Mouse (Mus musculus) midbrain, embryonic 11.5 days (tissue): ENCODE data around the gene Glrp1. TPM values are rescaled to one million over a fixed set of nuclear protein-coding genes. Genes with fewer than 3 reads are reported as not detected.

Experiments used
- ATAC-seq: fragments of 200-750 bp; cut with Nextera tagmentation; 2 replicates; pipeline ENCODE4 v1.8.0; 2017; ENCODE audit warnings: moderate TSS enrichment, moderate library complexity; ENCODE audit not compliant: low FRiP score
- DNase-seq: peaks from one replicate; pipeline ENCODE4 v3.0.0; 2015; ENCODE audit warnings: low spot score; ENCODE audit errors: missing footprints
- H3K27ac ChIP-seq: fragments of 300-500 bp; sonication (generic); 2 replicates; pipeline ENCODE4 v1.5.1; 2014; ENCODE audit warnings: low read depth, low read length
- H3K27me3 ChIP-seq: fragments of 300-500 bp; sonication (generic); 2 replicates; pipeline ENCODE4 v1.6.1; 2014; ENCODE audit warnings: mild to moderate bottlenecking, low read length, moderate library complexity, mixed read lengths; ENCODE audit not compliant: control insufficient read depth, insufficient read depth
- H3K36me3 ChIP-seq: fragments of 300-500 bp; sonication (generic); 2 replicates; pipeline ENCODE4 v1.6.1; 2014; ENCODE audit warnings: mild to moderate bottlenecking, low read length, moderate library complexity, mixed read lengths; ENCODE audit not compliant: control insufficient read depth, insufficient read depth
- H3K4me1 ChIP-seq: fragments of 300-500 bp; sonication (generic); 2 replicates; pipeline ENCODE4 v1.6.1; 2014; ENCODE audit warnings: low read length; ENCODE audit not compliant: control insufficient read depth, insufficient read depth
- H3K4me2 ChIP-seq: fragments of 300-500 bp; sonication (generic); 2 replicates; pipeline ENCODE4 v1.6.1; 2014; ENCODE audit warnings: mild to moderate bottlenecking, moderate library complexity
- H3K4me3 ChIP-seq: fragments of 300-500 bp; sonication (generic); 2 replicates; pipeline ENCODE4 v1.5.1; 2014; ENCODE audit warnings: low read depth, low read length
- H3K9ac ChIP-seq: fragments of 300-500 bp; sonication (generic); 2 replicates; pipeline ENCODE4 v1.6.1; 2014; ENCODE audit warnings: low read length
- H3K9me3 ChIP-seq: fragments of 300-500 bp; sonication (generic); 2 replicates; pipeline ENCODE4 v1.6.1; 2016; ENCODE audit warnings: low read length; ENCODE audit not compliant: control insufficient read depth
- WGBS: fragments of 180-500 bp; shearing (Covaris S2); extraction: QIAGEN DNeasy Blood & Tissue Kit; methylation state at CpG from one replicate; pipeline ENCODE4 v1.1.7; 2014; 5-methylcytosine and 5-hydroxymethylcytosine counted together
- polyA plus RNA-seq: library from polyadenylated mRNA; unstranded; fragments of >200 nt; fragmentation: Nextera tagmentation; extraction: Ambion mirVana; gene quantifications from 2 replicates; pipeline ENCODE4 v1.2.1, GENCODE M21; 2014

The Glrp1 gene
- polyA plus RNA-seq, 1 experiment from 2014 or later = not detected

DNA sequence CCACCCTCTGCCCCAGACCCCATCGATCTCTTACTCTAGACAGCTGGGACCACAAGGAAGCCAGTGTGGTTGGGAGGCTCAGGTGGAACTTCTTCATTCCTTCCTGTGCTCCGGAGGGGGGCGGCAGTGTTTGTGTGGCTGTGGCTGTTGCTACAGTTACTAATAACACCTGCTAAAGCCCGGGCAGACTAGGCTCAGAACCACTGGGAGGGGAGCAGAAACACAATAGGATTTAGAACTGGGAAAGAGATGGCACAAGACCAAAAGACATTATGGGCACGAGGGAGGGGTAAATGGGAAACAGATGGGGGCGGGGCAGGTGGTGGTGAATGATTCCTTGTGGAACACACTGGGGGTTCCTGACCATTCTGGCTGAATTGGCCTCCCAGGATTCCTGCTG is 47.4 kb downstream of the Glrp1 start:
- no peak for DNase-seq
- no peaks in the 10 kb centered on the region for H3K36me3 ChIP-seq
- no peak for ATAC-seq
- no peak overlapping the region for H3K9ac ChIP-seq
- H3K27ac ChIP-seq = no peak overlapping the region
- H3K9me3 ChIP-seq = no peaks in the 10 kb centered on the region
- WGBS = 39% methylated on average over 6 of the region's 6 CpGs
- H3K4me1 ChIP-seq = no peaks in the 10 kb centered on the region
- H3K4me3 ChIP-seq = no peak overlapping the region
- H3K27me3 ChIP-seq = no peaks in the 10 kb centered on the region
- no peak overlapping the region for H3K4me2 ChIP-seq

DNA sequence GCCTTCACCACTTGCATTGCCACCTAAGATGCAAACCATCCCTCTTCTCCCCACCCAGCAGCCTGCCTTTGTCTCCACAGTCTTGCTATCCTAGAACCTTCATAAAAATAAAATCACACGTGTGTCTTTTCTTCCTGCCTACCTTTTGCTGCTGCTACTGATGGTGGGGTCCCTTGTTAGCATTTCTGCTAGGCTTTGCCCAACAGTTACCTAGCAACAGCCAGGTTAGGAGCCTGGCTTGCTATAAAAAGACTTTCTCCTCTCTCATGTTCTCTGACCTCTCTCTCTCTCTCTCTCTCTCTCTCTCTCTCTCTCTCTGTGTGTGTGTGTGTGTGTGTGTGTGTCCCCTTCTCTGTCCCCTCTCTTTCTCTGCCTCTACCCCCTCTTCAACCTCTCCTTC is 48.8 kb downstream of the Glrp1 start:
- no peak overlapping the region for H3K9ac ChIP-seq
- no peak overlapping the region for H3K27ac ChIP-seq
- H3K9me3 ChIP-seq = no peaks in the 10 kb centered on the region
- no peaks in the 10 kb centered on the region for H3K4me1 ChIP-seq
- ATAC-seq = no peak
- no peak overlapping the region for H3K4me2 ChIP-seq
- no peak overlapping the region for H3K4me3 ChIP-seq
- no peak for DNase-seq
- WGBS = 41% methylated on average over 1 of the region's 1 CpGs
- no peaks in the 10 kb centered on the region for H3K27me3 ChIP-seq
- no peaks in the 10 kb centered on the region for H3K36me3 ChIP-seq

DNA sequence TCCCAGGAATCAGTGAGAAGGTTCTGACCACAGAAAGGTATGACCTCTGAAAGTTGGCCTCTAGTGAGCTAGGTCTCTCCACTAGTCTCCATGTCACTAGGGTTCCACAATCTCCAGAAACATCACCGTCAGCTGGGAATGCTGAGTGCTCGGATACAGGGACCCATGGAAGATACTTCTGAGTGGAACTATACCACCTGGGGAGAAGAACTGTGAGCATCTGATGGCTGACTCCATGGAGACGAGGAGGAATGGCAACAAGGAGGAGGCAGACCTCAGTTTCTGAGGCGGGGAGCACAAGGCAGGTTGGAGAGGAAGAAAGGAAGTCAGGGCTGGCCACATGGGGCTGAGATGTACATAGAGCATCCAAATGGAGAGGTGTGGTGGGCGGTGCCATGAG is 50.2 kb downstream of the Glrp1 start:
- Histone ChIP-seq H3K27ac (no peak overlapping the region), H3K4me1 (no peaks in the 10 kb centered on the region), H3K4me3 (no peak overlapping the region), H3K27me3 (no peaks in the 10 kb centered on the region), H3K4me2 (no peak overlapping the region), H3K36me3 (no peaks in the 10 kb centered on the region), H3K9ac (no peak overlapping the region), H3K9me3 (no peaks in the 10 kb centered on the region)
- ATAC-seq (no peak), DNase-seq (no peak)
- WGBS = 76% methylated on average over 5 of the region's 5 CpGs

DNA sequence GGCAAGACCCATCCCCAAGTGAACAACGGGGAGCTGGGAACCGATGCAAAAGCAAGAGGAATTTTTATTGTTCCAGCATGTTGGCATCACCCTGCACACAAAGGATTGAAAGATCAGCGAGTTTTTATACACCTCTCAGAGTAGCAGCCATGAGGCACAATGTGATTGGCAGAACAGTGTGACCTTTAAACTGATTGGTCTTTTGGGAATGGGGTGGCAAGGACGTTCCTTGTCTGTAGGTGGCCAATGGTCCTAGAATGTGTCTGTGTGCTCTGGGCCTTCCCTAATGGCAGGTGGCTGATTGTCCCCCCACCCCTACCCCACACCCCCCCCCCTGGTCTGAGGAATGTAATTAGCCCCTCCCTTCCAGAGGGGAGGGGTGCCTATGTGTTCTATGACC is 50.7 kb downstream of the Glrp1 start:
- no peak for ATAC-seq
- no peak for DNase-seq
- H3K9me3 ChIP-seq = no peaks in the 10 kb centered on the region
- H3K4me3 ChIP-seq = no peak overlapping the region
- no peaks in the 10 kb centered on the region for H3K4me1 ChIP-seq
- H3K36me3 ChIP-seq = no peaks in the 10 kb centered on the region
- 89% methylated on average over 4 of the region's 4 CpGs for WGBS
- no peak overlapping the region for H3K9ac ChIP-seq
- no peak overlapping the region for H3K27ac ChIP-seq
- no peaks in the 10 kb centered on the region for H3K27me3 ChIP-seq
- no peak overlapping the region for H3K4me2 ChIP-seq

DNA sequence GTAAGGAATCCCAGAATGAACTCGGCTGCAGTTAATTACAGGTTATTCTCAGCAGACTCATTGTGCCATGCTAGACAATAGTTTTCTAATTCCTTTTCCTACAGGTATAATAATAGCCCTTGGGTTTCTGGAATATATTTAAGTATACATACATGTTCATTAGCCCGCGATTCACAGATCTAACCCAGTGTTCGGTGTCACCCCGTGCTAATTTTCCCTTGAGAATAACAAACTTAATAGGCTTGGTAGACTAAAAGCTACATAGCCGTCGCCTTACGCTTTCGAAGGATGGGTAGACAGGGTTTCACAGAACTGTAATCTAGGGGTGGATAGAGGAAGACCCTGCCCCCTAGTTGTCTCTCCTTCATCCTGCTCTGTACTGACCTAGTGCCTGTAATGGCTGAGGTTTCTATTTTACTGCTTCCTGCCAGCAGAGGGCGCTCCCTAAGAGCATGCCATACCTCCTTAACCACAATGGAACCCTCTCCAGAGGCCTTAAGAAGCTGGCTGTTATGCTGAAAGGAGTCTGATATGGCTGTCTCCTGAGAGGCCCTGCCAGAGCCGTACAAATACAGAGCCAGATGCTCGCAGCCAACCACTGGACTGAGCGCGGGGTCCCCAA is 53.3 kb downstream of the Glrp1 start:
- ATAC-seq (peak; percentile 86), DNase-seq (peak; percentile 95)
- H3K9ac ChIP-seq = no peak overlapping the region
- H3K4me2 ChIP-seq = no peak overlapping the region
- no peaks in the 10 kb centered on the region for H3K4me1 ChIP-seq
- no peaks in the 10 kb centered on the region for H3K27me3 ChIP-seq
- no peaks in the 10 kb centered on the region for H3K36me3 ChIP-seq
- H3K4me3 ChIP-seq = no peak overlapping the region
- 54% methylated on average over 14 of the region's 14 CpGs for WGBS
- no peaks in the 10 kb centered on the region for H3K9me3 ChIP-seq
- H3K27ac ChIP-seq = no peak overlapping the region

DNA sequence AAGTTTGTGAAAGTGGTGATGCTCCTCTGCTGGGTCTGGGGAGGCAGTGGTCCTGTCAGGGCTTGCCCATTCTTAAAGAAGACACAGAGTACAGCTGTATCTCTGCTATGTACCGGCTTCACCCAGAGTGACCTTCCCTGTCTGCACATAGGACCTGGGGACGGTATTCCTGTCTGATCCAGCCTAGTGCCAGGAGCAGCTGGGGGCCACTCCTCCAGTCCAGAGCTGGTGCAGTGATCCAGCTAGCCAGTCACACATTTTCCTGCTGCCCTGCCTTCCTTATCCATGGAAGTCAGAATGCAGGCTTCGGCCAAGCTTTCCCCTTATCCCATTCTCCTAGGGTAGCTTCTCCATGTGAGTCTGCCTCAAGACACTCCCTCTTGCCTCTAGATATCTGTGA is 54.1 kb downstream of the Glrp1 start:
- no peak overlapping the region for H3K4me3 ChIP-seq
- no peaks in the 10 kb centered on the region for H3K36me3 ChIP-seq
- H3K27ac ChIP-seq = no peak overlapping the region
- H3K4me1 ChIP-seq = no peaks in the 10 kb centered on the region
- ATAC-seq = no peak
- no peaks in the 10 kb centered on the region for H3K27me3 ChIP-seq
- no peak for DNase-seq
- no peak overlapping the region for H3K4me2 ChIP-seq
- H3K9ac ChIP-seq = no peak overlapping the region
- H3K9me3 ChIP-seq = no peaks in the 10 kb centered on the region
- WGBS = 83% methylated on average over 3 of the region's 3 CpGs

DNA sequence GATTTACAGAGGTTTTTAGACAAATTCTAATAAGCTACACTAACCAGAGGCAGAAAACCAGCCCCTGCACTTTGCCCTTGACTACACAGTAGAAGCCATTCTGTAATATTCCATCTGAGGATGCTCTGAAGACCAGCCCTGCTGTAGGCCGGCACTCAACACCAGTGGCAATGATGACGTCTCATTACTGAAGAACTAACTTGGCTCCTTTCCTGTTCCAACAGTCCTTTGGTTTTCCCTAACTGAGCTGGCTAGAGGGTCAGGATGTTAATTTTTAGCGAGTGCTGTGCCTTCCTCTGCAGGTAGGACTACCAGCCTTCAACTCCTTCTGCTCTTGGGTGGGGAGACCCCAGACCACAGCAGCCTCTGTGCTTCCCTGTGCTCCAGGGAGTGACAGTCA is 55.2 kb downstream of the Glrp1 start:
- Histone ChIP-seq H3K27ac (no peak overlapping the region), H3K4me2 (no peak overlapping the region), H3K4me1 (no peaks in the 10 kb centered on the region), H3K4me3 (no peak overlapping the region), H3K27me3 (no peaks in the 10 kb centered on the region), H3K36me3 (no peaks in the 10 kb centered on the region), H3K9me3 (no peaks in the 10 kb centered on the region), H3K9ac (no peak overlapping the region)
- DNase-seq (no peak), ATAC-seq (no peak)
- 68% methylated on average over 3 of the region's 3 CpGs for WGBS

DNA sequence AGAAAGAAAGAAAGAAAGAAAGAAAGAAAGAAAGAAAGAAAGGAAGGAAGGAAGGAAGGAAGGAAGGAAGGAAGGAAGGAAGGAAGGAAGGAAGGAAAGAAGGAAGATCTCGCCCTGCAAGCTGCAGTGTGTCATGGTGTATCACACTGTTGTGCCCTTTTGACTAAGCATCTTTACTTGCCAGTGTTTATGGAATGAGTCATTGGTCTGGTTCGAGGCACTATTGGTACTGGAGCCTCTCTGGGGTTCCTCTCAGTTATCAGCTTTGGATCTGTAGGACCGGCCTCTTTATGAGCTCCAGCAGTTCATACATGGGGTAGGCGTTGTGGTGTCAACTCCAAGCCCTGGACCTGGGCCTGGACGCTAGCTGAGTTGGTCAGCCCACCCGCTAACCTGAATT is 57.7 kb downstream of the Glrp1 start:
- Histone ChIP-seq H3K4me1 (peaks cover 4% of the 10 kb centered on the region), H3K36me3 (no peaks in the 10 kb centered on the region), H3K4me2 (no peak overlapping the region), H3K9me3 (no peaks in the 10 kb centered on the region), H3K9ac (no peak overlapping the region), H3K27me3 (no peaks in the 10 kb centered on the region), H3K27ac (no peak overlapping the region), H3K4me3 (no peak overlapping the region)
- no peak for ATAC-seq
- WGBS = 88% methylated on average over 6 of the region's 6 CpGs
- no peak for DNase-seq

DNA sequence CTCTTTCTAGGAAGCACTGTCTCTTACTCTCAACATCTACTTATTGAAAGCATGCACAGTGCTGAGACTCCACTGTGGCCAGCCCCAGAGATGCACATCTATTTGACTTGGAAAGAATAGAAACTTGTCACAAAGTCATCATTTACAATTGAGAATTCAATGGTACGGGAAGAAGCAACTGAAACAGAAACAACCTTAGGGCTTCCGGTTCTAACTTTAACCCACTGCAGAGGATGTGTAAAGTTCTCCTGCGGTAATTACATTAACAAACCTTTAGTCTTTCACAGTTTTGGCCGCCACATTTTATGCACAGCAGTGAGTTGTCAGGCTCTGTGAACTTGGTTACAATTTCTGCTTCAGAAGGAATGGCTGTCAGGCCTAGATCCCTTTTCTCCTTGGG is 59.2 kb downstream of the Glrp1 start:
- 87% methylated on average over 4 of the region's 4 CpGs for WGBS
- no peak for DNase-seq
- no peak for ATAC-seq

More for the DNA sequence above, 59.2 kb downstream of the Glrp1 start:
- Histone ChIP-seq H3K4me1 (peaks cover 13% of the 10 kb centered on the region), H3K4me2 (no peak overlapping the region), H3K9ac (no peak overlapping the region), H3K27me3 (no peaks in the 10 kb centered on the region), H3K27ac (no peak overlapping the region), H3K9me3 (no peaks in the 10 kb centered on the region), H3K4me3 (no peak overlapping the region), H3K36me3 (no peaks in the 10 kb centered on the region)
